Mouse (Mus musculus) forebrain, embryonic 10.5 days (tissue): Measurements from ENCODE around the gene Cfap70. TPM values are rescaled to one million over a fixed set of nuclear protein-coding genes. Genes with fewer than 3 reads are reported as not detected.

Experiments
- DNase-seq: peaks from one replicate; pipeline ENCODE4 v3.0.0-alpha.2; 2017; ENCODE audit warnings: low spot score; ENCODE audit errors: extremely low spot score
- H3K27ac ChIP-seq: fragments of 300-500 bp; sonication (generic); 2 replicates; pipeline ENCODE4 v1.5.1; 2016; ENCODE audit warnings: mild to moderate bottlenecking
- H3K27me3 ChIP-seq: fragments of 300-500 bp; sonication (generic); 2 replicates; pipeline ENCODE4 v1.6.1; 2016; ENCODE audit warnings: mild to moderate bottlenecking; ENCODE audit not compliant: poor library complexity, severe bottlenecking
- H3K36me3 ChIP-seq: fragments of 300-500 bp; sonication (generic); replicated peaks from 2 replicates; pipeline ENCODE4 v1.6.1; 2016; ENCODE audit warnings: mild to moderate bottlenecking, moderate library complexity
- H3K4me1 ChIP-seq: fragments of 300-500 bp; sonication (generic); 2 replicates; pipeline ENCODE4 v1.6.1; 2016
- H3K4me3 ChIP-seq: fragments of 300-500 bp; sonication (generic); 2 replicates; pipeline ENCODE4 v1.5.1; 2016; ENCODE audit warnings: mild to moderate bottlenecking, moderate library complexity
- H3K9me3 ChIP-seq: fragments of 300-500 bp; sonication (generic); 2 replicates; pipeline ENCODE4 v1.6.1; 2016; ENCODE audit warnings: mild to moderate bottlenecking, moderate library complexity
- WGBS: fragments of 180-500 bp; shearing (Covaris S2); methylation state at CpG from one replicate; pipeline ENCODE4 v1.1.7; 2016; 5-methylcytosine and 5-hydroxymethylcytosine counted together
- polyA plus RNA-seq: library from polyadenylated mRNA; unstranded; fragments of >200 nt; fragmentation: Nextera tagmentation; extraction: Ambion mirVana; gene quantifications from 2 replicates; pipeline ENCODE4 v1.2.1, GENCODE M21; 2016

The Cfap70 gene
- polyA plus RNA-seq, 1 experiment from 2014 or later, result 1.3 TPM

DNA sequence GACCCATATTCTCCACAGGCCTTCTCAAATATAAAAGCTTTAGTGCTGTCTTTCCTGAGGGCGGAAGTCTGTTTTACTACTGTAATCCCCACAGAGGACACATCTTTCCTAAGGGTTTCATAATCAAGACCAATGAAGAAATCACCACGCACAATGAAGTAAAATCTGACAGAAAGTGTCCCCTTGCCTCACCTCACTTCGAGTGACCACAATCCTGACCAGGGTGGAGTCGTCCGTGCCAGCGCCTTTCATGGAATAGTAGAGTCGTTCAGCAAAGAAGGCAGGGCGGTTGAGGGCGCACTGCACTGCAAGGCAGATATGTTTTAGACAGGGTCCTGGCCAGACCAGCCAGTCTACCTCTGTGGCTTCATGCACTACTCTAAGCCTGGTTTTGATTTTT lies 6.4 kb upstream of the Cfap70 start:
- no peak for DNase-seq
- Histone ChIP-seq H3K4me1 (no peaks in the 10 kb centered on the region), H3K27ac (no peak overlapping the region), H3K4me3 (no peak overlapping the region), H3K9me3 (no peaks in the 10 kb centered on the region), H3K36me3 (peaks cover 19% of the 10 kb centered on the region), H3K27me3 (no peaks in the 10 kb centered on the region)
- WGBS, result 96% methylated on average over 9 of the region's 9 CpGs

DNA sequence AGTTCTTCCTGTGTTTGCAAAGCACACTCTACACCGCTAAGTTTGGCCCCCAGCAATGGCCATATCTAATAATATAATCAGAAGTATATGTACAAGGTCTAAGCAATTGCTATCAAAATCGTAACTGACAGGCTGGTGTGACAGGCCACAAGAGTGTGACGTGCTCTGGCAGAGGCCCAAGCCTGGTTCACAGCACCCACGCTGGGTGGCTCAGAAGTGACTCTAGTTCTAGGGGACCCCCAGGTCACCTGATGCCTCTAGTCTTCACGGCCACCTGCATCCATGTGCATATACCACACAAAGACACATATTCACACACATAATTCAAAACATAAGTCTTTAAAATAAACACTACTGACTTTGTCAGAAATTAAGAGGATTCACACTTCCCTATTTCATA lies 903 bp upstream of the Cfap70 start:
- Histone ChIP-seq H3K27me3 (no peaks in the 10 kb centered on the region), H3K36me3 (no peaks in the 10 kb centered on the region), H3K9me3 (no peaks in the 10 kb centered on the region), H3K27ac (no peak overlapping the region), H3K4me1 (peaks cover 10% of the 10 kb centered on the region), H3K4me3 (no peak overlapping the region)
- 94% methylated on average over 5 of the region's 5 CpGs for WGBS
- no peak for DNase-seq

DNA sequence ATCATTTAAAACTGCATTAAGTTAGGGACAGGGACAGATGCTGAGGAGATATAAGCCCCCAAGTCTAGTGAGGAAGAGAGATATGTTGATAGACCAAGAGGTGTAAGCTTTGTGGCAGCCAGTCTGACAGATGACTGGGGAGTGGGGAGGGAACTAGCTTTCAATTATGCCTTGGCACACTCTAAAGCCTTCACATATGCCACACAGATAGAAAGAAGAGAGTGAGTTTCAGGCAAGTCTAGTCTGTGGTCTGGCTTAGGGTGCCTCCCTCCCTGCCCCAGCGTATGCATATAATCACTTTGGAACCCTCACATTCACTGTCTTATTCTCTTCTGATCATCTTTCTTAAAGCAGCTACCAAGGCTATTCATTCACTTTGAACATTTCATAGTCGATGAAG lies 724 bp downstream of the Cfap70 start:
- peaks cover 10% of the 10 kb centered on the region for H3K4me1 ChIP-seq
- no peaks in the 10 kb centered on the region for H3K27me3 ChIP-seq
- WGBS, result 16% methylated on average over 2 of the region's 2 CpGs
- H3K9me3 ChIP-seq, result no peaks in the 10 kb centered on the region
- H3K27ac ChIP-seq, result no peak overlapping the region
- no peak for DNase-seq
- peak overlapping the region; percentile 54 for H3K4me3 ChIP-seq
- H3K36me3 ChIP-seq, result no peaks in the 10 kb centered on the region

DNA sequence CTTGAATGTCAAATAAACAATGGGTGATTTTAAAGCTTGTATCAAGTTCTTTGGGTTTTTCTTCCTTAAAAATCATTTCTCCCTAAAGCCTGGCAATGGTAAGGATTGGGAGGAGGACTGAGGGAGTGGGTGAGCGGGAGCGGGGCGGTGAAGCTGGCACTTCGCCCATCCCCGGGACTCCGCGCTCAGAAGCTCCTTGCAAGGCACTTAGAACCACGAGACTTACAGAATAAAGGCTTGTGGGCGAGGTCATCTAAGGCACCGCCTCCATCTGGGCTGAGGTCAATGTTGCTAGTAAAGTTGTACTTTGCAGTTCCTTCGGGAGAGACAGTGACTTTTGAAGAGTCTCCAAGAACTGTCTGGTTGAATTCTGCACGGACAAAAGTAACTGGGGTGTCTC lies 4.8 kb downstream of the Cfap70 start:
- H3K36me3 ChIP-seq, result no peaks in the 10 kb centered on the region
- H3K4me3 ChIP-seq, result no peak overlapping the region
- peaks cover 14% of the 10 kb centered on the region for H3K4me1 ChIP-seq
- no peak overlapping the region for H3K27ac ChIP-seq
- no peak for DNase-seq
- no peaks in the 10 kb centered on the region for H3K27me3 ChIP-seq
- no peaks in the 10 kb centered on the region for H3K9me3 ChIP-seq
- 76% methylated on average over 12 of the region's 12 CpGs for WGBS

DNA sequence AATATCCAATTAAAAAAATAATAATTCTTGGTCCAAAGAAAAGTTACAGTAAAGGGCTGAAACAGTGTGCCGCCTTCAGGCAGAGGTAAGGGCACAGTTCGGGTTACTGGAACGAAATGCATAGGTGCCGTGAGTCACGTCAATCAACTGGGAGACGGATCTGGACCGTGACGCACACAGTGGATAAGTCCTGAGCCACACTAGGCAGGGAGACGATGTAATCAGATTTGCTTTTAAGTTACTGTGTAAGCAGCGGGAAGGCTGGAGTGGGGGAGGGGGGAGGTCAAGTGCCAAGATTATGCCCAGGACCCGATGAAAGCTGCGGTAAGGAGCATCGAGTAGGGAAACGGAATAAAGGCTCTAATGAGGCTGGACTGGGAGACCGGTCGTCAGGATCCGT lies 9.8 kb downstream of the Cfap70 start:
- peaks cover 7% of the 10 kb centered on the region for H3K4me1 ChIP-seq
- H3K4me3 ChIP-seq, result no peak overlapping the region
- H3K27ac ChIP-seq, result no peak overlapping the region
- no peaks in the 10 kb centered on the region for H3K36me3 ChIP-seq
- no peaks in the 10 kb centered on the region for H3K9me3 ChIP-seq
- no peak for DNase-seq
- no peaks in the 10 kb centered on the region for H3K27me3 ChIP-seq
- WGBS, result 77% methylated on average over 17 of the region's 17 CpGs

DNA sequence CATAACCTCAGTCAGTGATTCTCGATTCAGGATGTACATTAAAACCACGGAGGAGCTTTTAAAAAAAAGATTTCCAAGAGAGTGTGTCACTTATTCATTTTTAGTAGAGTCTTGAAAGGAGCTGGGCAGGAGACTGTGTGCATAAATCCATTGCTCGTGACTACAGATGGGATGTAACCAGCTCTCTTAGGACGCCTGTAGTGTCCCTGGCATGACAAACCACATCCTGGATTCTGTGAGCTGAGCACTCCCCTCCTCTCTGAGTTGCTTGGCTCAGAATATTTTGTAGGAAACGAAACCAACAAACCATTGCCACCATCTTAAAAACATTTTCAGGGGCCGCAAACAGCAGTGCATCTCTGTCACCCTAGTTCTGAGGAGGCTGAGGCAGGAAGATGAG lies 15.1 kb downstream of the Cfap70 start:
- 80% methylated on average over 6 of the region's 6 CpGs for WGBS
- no peaks in the 10 kb centered on the region for H3K9me3 ChIP-seq
- no peak for DNase-seq
- H3K4me3 ChIP-seq, result no peak overlapping the region
- peaks cover 1% of the 10 kb centered on the region for H3K4me1 ChIP-seq
- no peak overlapping the region for H3K27ac ChIP-seq
- no peaks in the 10 kb centered on the region for H3K27me3 ChIP-seq
- no peaks in the 10 kb centered on the region for H3K36me3 ChIP-seq

DNA sequence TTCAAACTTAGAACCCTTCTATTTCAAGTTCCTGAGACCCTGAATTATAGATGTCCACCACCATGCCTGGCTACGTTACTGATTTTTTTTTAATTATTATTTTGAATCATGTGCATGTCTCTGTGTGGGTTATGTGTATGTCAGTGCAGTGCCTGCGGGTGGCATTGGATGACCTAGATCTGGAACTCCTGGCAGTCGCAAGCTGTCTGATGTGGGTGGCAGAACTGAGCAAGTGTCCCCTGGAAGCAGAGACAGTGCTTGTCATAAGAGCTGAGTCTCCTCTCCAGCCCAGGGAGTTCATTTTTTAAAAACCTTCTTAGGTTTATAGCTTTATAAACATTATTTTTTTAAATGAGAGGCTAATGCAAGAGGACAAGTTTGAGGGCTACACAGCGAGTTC lies 19.6 kb downstream of the Cfap70 start:
- H3K4me3 ChIP-seq, result no peak overlapping the region

DNA sequence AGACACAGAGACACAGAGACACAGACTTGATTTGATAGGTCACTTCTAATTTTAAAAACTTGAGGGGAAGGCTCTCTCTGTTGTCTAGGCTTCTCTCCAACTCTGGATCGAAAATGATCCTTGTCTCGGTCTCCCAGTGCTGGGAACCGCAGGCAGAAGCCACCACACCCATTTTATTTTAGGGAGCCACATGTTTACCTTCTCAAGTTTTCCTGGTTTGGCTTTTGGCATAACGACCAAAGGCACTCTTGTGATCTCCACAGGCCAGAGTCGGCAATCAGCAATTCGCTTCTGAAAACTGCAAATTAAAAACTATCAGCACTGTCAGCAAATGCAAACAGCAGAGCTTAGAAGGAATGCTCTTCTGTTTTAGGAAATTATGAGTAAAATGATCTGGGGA lies 20.3 kb downstream of the Cfap70 start:
- H3K36me3 ChIP-seq, result no peaks in the 10 kb centered on the region
- H3K9me3 ChIP-seq, result no peaks in the 10 kb centered on the region
- no peak overlapping the region for H3K4me3 ChIP-seq
- H3K27me3 ChIP-seq, result no peaks in the 10 kb centered on the region
- H3K27ac ChIP-seq, result no peak overlapping the region
- DNase-seq, result no peak
- WGBS, result 87% methylated on average over 6 of the region's 6 CpGs
- no peaks in the 10 kb centered on the region for H3K4me1 ChIP-seq

More for the DNA sequence above, 19.6 kb downstream of the Cfap70 start:
- Histone ChIP-seq H3K27ac (no peak overlapping the region), H3K4me1 (no peaks in the 10 kb centered on the region), H3K9me3 (no peaks in the 10 kb centered on the region), H3K27me3 (no peaks in the 10 kb centered on the region), H3K36me3 (no peaks in the 10 kb centered on the region)
- WGBS, result 88% methylated on average over 4 of the region's 4 CpGs
- no peak for DNase-seq

DNA sequence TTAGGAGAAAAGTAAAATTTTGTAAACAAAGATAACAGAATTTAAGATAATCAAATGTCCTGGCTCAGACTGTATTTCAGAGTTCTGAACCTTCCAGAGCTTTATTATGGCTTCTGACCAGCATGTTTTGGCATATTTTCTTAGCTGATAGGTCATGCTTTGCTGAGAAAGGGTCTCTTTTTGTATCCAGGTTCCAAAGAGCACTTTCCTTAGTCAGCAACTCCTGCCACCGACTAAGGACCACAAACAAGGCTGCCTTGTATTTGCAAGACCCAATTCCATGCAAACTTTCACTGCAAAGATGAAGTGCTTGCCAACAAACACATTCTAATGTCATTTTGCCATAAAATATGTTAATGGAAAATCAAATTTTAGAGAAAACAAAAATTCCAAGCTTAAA lies 22.2 kb downstream of the Cfap70 start:
- Histone ChIP-seq H3K4me1 (peaks cover 8% of the 10 kb centered on the region), H3K4me3 (no peak overlapping the region), H3K27ac (no peak overlapping the region), H3K9me3 (no peaks in the 10 kb centered on the region), H3K36me3 (no peaks in the 10 kb centered on the region), H3K27me3 (no peaks in the 10 kb centered on the region)
- WGBS, result 73% methylated on average over 1 of the region's 1 CpGs
- DNase-seq, result no peak

DNA sequence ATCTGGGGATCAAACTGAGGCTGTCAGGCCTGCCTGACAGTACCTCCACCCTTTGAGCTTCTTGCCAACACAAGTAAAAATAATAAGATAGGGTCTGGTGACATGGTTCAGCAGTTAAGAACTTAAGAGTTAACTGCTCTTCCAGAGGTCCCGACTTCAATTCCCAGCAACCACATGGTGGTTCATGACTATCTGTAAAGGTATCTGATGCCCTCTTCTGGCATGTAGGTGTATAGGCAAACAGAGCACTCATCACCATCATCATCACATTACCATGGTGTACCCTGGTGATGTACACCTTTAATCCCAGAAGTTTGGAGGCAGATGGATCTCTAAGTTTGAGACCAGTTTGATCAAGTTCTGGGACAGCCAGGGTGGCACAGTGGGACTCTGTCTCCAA lies 23.4 kb downstream of the Cfap70 start:
- H3K36me3 ChIP-seq, result no peaks in the 10 kb centered on the region
- H3K4me3 ChIP-seq, result no peak overlapping the region
- H3K27ac ChIP-seq, result no peak overlapping the region
- no peak for DNase-seq
- no peaks in the 10 kb centered on the region for H3K27me3 ChIP-seq
- peaks cover 8% of the 10 kb centered on the region for H3K4me1 ChIP-seq
- 40% methylated on average over 1 of the region's 1 CpGs for WGBS
- no peaks in the 10 kb centered on the region for H3K9me3 ChIP-seq

DNA sequence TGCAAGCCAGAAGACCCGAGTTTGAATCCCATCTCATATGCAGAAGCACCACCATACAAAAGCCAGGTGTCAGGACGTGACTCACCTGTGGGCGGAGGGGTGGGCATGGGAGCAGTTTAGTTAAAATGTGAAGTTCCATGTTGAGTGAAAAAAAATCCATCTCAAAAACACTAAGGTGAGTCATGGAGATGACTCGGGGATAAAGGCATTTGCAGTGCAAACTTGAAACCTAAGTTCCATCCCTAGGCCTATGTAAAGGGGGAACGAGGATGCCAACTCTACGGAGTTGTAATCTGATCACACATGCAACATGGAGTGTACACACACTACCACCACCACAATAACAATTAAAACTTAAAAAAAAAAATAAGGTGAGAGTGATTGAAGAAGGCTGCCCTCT lies 29.0 kb downstream of the Cfap70 start:
- Histone ChIP-seq H3K9me3 (no peaks in the 10 kb centered on the region), H3K4me1 (peaks cover 8% of the 10 kb centered on the region), H3K4me3 (no peak overlapping the region), H3K27me3 (no peaks in the 10 kb centered on the region), H3K36me3 (no peaks in the 10 kb centered on the region), H3K27ac (no peak overlapping the region)
- no peak for DNase-seq
- WGBS, result 89% methylated on average over 6 of the region's 6 CpGs

DNA sequence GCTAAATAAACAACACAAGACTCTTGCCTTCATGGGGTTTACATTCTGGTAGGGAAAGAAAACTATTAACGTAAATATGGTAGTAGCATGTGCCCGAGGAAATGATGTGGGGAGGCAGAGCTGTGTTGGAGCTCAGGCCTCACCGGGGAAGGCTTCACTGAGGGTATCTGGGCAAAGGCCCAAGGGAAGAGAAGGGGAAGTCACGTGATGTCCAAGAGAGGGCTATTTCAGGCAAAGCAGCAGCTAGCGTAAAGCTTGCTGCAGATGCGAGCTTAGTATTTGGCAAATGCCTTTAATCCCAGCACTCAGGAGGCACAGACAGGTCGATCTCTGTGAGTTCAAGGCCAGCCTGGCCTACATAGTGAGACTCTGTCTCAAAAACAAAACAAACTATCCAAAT lies 29.8 kb downstream of the Cfap70 start:
- Histone ChIP-seq H3K36me3 (no peaks in the 10 kb centered on the region), H3K4me3 (no peak overlapping the region), H3K9me3 (no peaks in the 10 kb centered on the region), H3K27me3 (no peaks in the 10 kb centered on the region), H3K27ac (no peak overlapping the region), H3K4me1 (peaks cover 8% of the 10 kb centered on the region)
- 80% methylated on average over 7 of the region's 7 CpGs for WGBS
- no peak for DNase-seq

DNA sequence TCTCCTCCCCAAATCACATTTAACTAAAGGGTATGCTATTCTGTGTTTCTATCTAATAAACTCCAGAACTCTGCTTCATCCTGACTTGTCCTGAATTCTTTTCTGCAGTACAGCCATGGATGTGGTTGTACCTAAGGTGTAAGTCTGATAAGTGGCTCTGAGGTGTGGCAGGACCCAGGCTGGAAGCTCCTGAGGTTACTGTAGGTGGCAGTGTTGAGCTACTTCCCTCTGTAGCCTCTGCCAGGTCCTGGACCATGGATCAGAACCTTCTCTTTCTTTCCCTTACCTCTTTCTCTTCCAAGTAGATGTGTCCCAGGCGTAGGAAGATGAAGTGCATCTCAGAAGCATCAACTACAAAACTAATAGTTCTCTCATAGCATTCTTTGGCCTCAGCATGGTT lies 52.0 kb downstream of the Cfap70 start:
- WGBS, result 45% methylated on average over 1 of the region's 1 CpGs
- Histone ChIP-seq H3K36me3 (no peaks in the 10 kb centered on the region), H3K27me3 (no peaks in the 10 kb centered on the region), H3K4me3 (no peak overlapping the region), H3K9me3 (no peaks in the 10 kb centered on the region), H3K4me1 (no peaks in the 10 kb centered on the region), H3K27ac (no peak overlapping the region)
- no peak for DNase-seq

DNA sequence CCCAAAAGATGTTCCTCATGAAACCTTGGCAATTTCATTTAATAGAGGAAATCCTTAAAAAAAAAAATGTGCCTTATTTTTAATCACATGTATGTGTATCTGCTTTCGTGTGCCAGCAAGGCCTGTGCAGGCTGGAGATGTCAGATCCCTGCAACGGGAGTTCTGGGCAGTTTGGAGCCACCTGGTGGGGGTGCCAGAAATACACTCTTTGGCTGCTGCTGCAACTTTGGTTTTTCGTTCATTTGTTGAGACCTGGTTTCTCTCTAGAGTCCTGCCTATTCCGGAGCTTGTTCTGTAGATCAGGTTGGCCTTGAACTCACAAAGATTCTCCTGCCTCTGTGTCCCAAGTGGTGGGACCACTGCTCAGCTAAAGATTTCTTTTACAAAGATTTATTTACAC lies 53.2 kb downstream of the Cfap70 start:
- Histone ChIP-seq H3K4me1 (peaks cover 5% of the 10 kb centered on the region), H3K4me3 (no peak overlapping the region), H3K36me3 (no peaks in the 10 kb centered on the region), H3K9me3 (no peaks in the 10 kb centered on the region), H3K27ac (no peak overlapping the region), H3K27me3 (no peaks in the 10 kb centered on the region)
- 53% methylated on average over 4 of the region's 4 CpGs for WGBS
- no peak for DNase-seq
